Mouse (Mus musculus): ENCODE measurements around the gene Mid1ip1. TPM values are rescaled to one million over a fixed set of nuclear protein-coding genes. Genes with fewer than 3 reads are reported as not detected.

The Mid1ip1 gene
- total RNA-seq (2023) = 10 to 100 TPM; 77.9 to 80.0 TPM

GRCm38 (mm10) chrX:10714696-10715140 is at the start of gene Mid1ip1:
Gene Mid1ip1 (plus strand): TSS chrX:10715013.

Other genes starting within 250 kb of the Mid1ip1 start
- 1 to 10 TPM in 1 of 2 experiments, under 1 TPM in 1; 0.79 to 3.5 TPM for gene Tspan7, start 229.9 kb upstream of the Mid1ip1 start, total RNA-seq (2023)

Data from monocyte, adult 59 days (primary cell).